Mouse (Mus musculus): ENCODE data around the gene Marc2. TPM values are rescaled to one million over a fixed set of nuclear protein-coding genes. Genes with fewer than 3 reads are reported as not detected.

Gene Marc2
- polyA plus RNA-seq (2012), result 76.5 and 89.7 TPM in 2 replicates

DNA sequence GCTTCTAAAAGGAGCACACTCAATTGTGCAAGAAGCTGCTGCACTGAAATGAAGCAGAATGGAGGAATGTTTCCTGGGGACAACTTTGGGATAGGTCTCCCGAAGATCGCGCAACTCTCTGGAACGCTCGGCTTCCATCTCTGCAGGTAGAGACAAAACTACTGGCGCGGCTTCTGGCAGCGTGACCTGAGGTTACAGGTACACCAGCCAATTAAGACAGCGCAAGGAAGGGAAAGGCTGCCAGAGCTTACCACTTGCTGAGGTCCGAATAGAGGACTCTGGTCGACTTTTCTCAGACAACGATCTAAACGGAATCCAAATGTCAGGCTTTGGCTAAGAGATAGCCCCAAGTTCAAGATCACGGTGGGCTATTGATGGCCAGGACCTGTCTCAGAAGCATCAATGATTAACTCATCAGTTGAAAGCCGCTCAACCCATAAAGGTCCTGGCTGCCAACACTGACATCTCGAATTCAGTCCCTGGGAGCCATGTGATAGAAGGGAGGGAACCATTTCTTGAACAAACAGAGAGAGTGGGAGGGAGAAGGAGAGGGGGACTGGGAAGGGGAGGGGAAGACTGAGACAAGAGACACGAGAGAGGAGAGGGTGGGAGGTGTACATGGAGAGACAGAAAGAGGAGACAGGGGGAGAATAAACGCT, at the start of gene Marc2:
TSS of gene Marc2 (minus strand) at position 360 of the 659 bp plus-strand sequence.
- no peak for TF ChIP-seq GATA1 (IDR thresholded peaks at IDR 0.05; ENCODE audit: low read length)

GRCm38 (mm10) chr1:184891998-184892397, 45.7 kb upstream of the Marc2 start:
- TF ChIP-seq GATA1 (IDR thresholded peaks at IDR 0.05; ENCODE audit: low read length), result no peak

DNA sequence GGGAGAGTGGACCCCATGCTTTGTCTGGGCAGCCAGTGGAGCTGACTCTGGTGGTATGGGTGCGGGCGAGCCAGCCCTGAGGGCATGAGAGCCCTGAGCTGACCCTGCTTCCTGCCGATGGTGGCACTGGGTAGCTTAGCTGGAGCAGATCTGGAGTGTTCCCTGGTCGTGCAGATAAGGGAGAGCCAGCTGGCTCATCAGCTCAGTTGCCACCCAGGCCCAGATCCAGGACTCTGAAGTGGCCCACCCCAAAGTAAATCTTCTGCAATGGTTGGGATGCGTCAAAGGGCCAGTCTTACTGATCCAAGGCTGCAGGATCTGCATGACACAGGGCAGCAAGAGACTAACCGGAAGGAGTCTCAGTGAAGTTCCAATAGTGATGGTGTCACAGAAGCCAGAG, 43.2 kb upstream of the Marc2 start:
- no peak for TF ChIP-seq GATA1 (IDR thresholded peaks at IDR 0.05; ENCODE audit: low read length)

GRCm38 (mm10) chr1:184886160-184886559, 39.9 kb upstream of the Marc2 start:
- no peak for TF ChIP-seq GATA1 (IDR thresholded peaks at IDR 0.05; ENCODE audit: low read length)

DNA sequence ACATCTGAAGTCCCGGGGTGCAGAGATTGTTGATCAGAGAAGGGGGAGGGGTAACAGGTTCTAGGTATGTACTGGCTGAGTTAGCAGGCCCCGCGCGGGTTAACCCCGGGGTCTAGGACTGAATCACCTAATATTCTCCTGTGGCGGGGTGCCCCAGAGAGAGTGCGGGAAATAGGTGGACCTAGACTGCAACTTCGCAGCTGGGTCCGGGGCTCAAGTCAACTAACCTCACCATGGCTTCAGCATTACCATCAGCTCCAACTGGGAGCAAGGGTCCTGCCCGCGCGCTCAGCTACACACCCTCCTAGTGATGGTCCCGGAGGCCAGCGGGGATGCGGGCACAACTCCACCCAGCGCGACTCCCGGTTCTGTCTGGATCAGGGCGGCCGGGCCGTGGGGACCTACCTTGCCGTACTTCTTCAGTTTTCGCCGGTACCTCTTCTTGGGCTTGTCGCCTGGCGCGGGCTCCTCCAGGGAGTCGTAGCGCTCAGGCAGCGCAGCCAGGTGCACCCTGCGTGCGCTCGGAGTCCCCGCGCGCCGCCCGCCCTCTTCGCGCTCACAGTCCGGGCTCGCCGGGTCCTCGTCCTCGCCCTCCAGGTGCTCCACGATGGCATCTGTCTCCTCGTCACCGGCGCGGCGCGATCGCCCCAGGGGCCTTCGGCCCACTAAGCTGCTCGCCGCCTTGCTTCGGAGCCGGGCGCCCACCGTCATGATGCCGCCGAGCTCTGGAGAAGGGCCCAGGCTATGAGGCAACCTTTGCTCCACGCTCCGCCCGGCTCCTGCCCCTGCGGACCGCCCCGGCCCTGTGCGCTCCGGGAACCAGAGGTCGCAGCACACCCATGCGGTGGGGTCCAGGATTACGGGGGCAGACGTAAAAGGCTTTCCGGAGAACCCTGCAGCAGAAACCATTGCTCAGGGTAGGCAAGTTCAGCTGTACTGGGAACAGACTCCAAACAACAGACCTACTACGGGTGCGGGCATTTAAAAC, 36.3 kb upstream of the Marc2 start, which contains the start of gene C130074G19Rik:
TSS of gene C130074G19Rik (minus strand) at position 938 of the 988 bp plus-strand sequence.
- no peak for TF ChIP-seq GATA1 (IDR thresholded peaks at IDR 0.05; ENCODE audit: low read length)

GRCm38 (mm10) chr1:184881861-184882260, 35.6 kb upstream of the Marc2 start:
- no peak for TF ChIP-seq GATA1 (IDR thresholded peaks at IDR 0.05; ENCODE audit: low read length)

- no peak for TF ChIP-seq GATA1 (IDR thresholded peaks at IDR 0.05; ENCODE audit: low read length)
These were observed 35.0 kb upstream of the Marc2 start for GRCm38 (mm10) chr1:184881211-184881610.

GRCm38 (mm10) chr1:184878860-184879259, 32.6 kb upstream of the Marc2 start:
- no peak for TF ChIP-seq GATA1 (IDR thresholded peaks at IDR 0.05; ENCODE audit: low read length)

DNA sequence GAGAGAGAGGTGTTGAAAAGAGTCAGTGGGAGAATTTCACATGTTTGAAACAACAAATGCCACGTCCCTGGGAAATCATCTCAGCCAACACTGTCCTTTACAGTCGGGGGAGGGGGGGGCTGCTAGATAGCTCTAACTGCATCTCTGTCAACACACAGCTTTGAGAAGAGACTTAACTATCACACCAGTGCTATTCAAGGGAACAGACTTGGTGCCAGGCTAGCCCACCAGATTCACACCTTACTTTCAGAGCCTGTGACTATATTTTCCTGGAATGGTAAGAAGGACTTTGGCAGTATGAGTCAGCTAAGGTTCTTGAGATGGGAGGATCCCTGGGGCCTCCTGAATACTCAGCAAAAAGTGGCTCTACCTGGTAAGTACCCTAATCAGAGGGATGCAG, 31.1 kb upstream of the Marc2 start:
- no peak for TF ChIP-seq GATA1 (IDR thresholded peaks at IDR 0.05; ENCODE audit: low read length)

- TF ChIP-seq GATA1 (IDR thresholded peaks at IDR 0.05; ENCODE audit: low read length), result no peak
These were observed 27.7 kb upstream of the Marc2 start for GRCm38 (mm10) chr1:184873910-184874309.

GRCm38 (mm10) chr1:184872069-184872819, 26.0 kb upstream of the Marc2 start:
- no peak for TF ChIP-seq GATA1 (IDR thresholded peaks at IDR 0.05; ENCODE audit: low read length)

GRCm38 (mm10) chr1:184871506-184871905, 25.3 kb upstream of the Marc2 start:
- TF ChIP-seq GATA1 (IDR thresholded peaks at IDR 0.05; ENCODE audit: low read length), result no peak

GRCm38 (mm10) chr1:184870646-184871385, 24.6 kb upstream of the Marc2 start:
- no peak for TF ChIP-seq GATA1 (IDR thresholded peaks at IDR 0.05; ENCODE audit: low read length)

DNA sequence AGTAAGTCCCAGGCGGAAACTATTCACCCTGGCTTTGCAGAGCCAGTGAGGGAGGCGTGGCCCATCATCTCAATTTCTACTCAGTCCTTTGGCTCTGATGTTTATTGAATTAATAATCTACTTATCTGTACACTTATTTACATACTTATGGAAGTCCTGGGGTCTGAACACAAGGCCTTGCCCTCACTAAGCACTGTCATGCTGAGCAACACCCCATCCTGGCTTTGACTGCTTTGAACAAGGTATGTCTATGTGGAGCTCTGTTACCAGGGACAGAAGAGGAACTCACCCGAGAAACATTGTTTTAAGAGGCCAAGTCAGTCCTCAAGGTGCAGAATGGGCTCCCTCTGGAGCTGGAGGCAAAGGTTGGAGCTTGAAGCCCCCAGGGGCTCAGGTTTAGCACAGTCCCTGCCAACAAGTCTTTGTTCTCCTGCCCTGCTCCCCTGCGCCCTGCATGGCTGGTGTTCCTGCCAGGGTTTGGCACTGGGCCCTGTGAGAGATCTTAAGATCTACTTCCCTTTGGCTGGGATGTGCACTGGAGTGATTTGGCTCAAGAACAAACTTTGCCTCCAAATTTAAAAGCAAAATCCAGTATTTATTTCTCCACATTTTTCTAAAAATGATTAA, 23.8 kb upstream of the Marc2 start:
- TF ChIP-seq GATA1 (IDR thresholded peaks at IDR 0.05; ENCODE audit: low read length), result no peak

All from G1E-ER4 (cell line).